Mouse (Mus musculus) ovary, postnatal 14 days (tissue): ENCODE data around the gene Ssty2.
"Not testable (repeated sequence)": the region's sequence is repeated elsewhere in the genome, so short reads cannot be mapped to it uniquely, and the experiment has no call there.

Experiments
- DNase-seq: peaks from one replicate; pipeline ENCODE4 v3.0.0; 2022; ENCODE audit warnings: low spot score

Gene Ssty2

GRCm38 (mm10) chrY:67047972-67048371 lies at the start of gene Ssty2:
Gene Ssty2 (minus strand): TSS chrY:67048072.
- DNase-seq = not testable (repeated sequence)
